Mouse (Mus musculus): Measurements from ENCODE around the gene Pkd1l3.
A peak's percentile ranks its signal among the peaks of the same experiment; 100 is the strongest.

The Pkd1l3 gene

DNA sequence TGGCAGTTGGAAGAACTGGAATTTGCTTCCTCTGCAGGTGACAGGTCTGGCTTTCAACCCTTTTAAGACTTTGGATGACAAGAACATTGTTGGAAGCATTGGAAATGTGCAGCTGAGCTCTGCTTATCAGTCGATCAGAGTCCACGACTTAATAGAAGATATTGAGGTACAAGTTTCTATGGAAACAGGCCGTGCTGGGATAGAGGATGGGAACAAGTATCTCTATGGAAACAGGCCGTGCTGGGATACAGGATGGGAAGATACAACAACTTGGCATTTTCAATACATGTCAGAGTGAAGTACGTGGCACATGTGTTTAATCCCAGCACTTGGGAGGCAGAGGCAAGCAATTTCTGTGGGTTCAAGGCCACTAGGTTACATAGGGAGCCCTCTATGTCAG lies 18.2 kb downstream of the Pkd1l3 start:
- DNase-seq (ENCODE audit: low spot score) = no peak

DNA sequence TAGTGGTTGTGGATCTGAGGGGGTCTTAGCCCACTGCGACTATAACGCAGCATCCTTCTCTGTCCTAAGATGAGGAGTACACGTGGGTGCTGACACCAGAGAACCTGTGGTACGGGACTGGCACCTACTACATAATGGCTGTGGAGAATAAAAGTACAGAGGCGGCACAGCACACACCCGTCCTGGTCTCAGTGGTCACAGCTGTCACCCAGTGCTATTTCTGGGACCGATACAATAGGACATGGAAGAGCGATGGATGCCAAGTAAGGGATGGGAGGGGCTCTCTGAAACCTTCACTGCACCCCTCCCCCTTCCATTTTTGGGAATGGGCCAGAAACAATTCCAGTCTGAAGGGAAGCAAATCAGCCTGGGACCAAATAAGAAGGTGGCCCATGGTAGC lies 20.8 kb downstream of the Pkd1l3 start:
- DNase-seq (ENCODE audit: low spot score) = no peak

- DNase-seq (ENCODE audit: low spot score) = no peak
Observed at GRCm38 (mm10) chr8:109638851-109639250, 24.5 kb downstream of the Pkd1l3 start.

DNA sequence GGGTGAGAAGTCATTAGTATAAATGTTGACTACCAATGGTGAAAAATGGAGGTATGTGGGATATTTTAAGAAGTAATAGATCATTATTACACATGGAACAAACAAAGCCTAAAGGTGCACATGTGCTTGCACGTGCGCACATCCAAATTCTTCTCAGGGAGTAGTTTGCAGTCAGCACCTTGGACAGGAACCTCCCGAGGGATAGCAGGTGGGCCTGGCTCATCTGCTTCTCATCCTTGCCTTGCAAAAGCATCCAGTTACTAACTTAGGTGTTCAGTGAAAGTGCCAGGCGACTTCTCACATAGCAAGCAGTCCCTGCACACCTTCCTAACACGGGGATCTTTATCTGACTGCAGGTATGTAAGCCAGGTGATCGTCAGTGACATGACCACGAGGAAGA lies 26.1 kb downstream of the Pkd1l3 start:
- DNase-seq (ENCODE audit: low spot score) = no peak

GRCm38 (mm10) chr8:109641236-109641635 lies 26.9 kb downstream of the Pkd1l3 start:
- DNase-seq (ENCODE audit: low spot score) = no peak

DNA sequence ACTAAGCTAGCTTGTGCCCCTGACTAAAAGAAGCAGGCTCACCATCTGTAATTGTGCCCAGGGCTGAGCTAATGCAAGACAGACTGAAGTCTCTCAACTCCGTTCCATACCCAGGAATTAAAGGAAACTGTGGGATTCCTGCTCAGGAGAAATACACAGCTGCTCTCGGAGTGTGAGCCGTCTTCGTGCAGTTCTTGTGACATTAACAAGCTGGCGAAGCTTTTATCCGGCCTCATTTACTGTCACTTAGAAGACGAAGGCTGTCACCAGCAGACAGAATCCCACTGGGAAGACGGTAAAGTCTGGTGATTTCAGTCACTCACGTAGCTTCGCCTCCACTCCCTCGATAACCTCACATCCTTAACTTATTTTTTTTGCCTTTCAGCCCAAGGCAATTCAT lies 33.0 kb downstream of the Pkd1l3 start:
- DNase-seq (ENCODE audit: low spot score) = no peak

GRCm38 (mm10) chr8:109648469-109648868 lies 34.2 kb downstream of the Pkd1l3 start:
- DNase-seq (ENCODE audit: low spot score) = no peak

DNA sequence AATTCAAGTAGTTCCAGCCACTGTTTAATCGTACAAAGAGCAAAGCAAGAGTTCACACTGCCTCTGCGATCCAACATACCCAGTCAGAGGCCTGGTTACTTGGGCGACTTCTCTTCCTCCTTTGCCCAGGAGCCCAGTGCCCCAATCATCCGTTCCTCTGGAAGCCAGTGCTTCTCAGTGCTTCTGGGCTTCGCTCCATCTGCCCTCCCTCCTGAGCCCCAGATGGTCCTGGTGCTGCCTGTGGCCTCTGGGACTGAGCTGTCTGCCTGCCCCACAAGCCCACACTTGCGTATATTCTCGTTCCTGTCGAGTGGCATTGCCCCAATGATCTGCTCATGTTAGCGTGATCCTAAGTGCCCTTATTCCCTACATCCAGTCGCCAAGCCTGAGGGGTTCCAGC lies 36.5 kb downstream of the Pkd1l3 start:
- DNase-seq (ENCODE audit: low spot score) = no peak

DNA sequence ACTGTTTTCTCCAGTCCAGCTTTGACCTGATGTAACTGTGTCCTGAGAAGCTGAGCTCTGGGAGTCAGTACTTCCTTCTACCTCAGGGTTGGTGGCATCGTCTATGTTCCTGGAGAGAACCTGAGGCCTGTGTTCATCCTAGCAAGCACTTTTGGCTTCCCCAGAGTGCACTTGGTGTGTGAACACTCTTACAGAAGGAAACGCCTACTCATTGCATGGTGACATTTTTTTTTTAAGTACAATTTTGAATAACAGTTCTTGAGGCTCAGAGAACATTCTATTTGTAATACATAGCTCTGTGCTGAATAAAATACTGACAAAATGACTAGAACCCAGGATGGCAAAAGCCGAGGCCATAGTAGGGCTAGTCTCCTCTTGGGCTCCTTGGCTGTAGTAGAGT lies 42.5 kb downstream of the Pkd1l3 start:
- DNase-seq (ENCODE audit: low spot score) = no peak

- no peak for DNase-seq (ENCODE audit: low spot score)
Observed at GRCm38 (mm10) chr8:109662328-109662727, 48.0 kb downstream of the Pkd1l3 start.

- DNase-seq (ENCODE audit: low spot score) = no peak
Observed at GRCm38 (mm10) chr8:109666616-109667015, 52.3 kb downstream of the Pkd1l3 start.

- no peak for DNase-seq (ENCODE audit: low spot score)
Observed at GRCm38 (mm10) chr8:109672656-109673055, 58.3 kb downstream of the Pkd1l3 start.

DNA sequence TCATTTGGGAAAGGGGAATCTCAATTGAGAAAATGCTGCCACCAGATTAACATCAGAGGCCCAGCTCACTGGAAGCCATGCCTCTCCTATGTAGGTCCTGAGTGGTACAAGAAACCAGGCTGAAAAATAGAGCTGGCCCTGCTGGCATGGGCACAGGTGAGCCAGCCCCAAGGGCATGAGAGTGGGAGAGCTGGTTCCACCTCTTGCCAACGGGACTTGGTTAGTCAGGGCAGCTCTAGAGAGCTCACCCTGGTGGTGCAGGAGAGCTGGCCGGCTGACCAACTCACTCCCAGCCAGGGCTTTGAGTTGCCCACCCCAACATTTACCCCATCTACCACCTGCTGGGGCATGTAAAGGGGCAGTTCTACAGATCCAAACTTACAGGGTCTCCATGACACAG lies 59.3 kb downstream of the Pkd1l3 start:
- no peak for DNase-seq (ENCODE audit: low spot score)

DNA sequence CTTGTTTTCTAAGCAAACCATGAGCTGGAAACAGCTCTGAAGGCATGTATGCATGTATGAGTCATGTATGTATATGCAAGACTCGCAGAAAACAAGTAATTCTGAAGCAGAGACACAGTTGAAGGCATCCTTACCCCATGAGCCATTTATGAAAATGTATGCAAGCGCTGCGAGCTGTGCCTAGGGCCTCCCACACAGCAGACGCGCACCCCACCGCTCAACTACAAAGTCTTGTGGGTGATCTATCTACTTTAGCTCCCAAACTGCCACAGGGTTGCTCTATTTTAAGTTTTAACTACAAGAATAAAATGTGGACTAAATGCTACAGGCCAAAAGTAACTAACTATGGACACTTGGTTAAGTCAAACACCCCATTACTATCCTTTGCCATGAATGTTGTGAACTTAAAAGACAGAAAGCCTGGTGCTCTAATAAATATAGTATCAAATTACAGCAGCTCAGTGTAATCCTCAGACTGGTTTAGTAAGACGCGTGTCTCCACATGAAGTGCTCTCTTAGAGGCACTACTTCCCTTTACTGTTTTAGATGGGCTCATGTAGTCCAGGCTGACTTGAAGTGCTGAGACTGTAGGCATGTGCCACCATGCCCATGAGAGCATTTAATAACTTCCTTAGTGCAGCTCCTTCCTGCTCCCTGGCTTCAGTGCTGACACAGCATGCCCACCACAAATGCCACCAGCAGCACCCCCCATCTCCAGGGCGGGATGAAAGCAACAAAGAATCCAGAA lies 61.8 kb downstream of the Pkd1l3 start:
- no peak for DNase-seq (ENCODE audit: low spot score)

- no peak for DNase-seq (ENCODE audit: low spot score)
Observed at GRCm38 (mm10) chr8:109681535-109681934, 67.2 kb downstream of the Pkd1l3 start.

GRCm38 (mm10) chr8:109682120-109682519 lies 67.8 kb downstream of the Pkd1l3 start:
- DNase-seq (ENCODE audit: low spot score) = no peak

DNA sequence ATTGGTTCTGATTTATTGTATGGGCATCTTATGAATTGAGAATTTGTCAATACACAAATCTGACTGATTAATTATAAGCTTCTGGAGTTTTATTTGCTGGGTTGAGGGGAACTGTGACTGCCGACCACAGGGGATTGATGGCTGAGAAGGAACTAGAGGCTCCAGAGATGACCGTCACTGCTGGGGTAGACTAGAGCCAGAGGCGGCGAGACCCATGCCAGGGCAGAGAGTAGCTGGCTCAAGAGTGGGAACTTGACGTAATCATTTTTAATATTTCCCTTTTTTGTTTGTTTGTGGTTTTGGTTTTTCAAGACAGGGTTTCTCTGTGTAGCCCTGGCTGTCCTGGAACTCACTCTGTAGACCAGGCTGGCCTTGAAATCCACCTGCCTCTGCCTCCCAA lies 72.9 kb downstream of the Pkd1l3 start:
- DNase-seq (ENCODE audit: low spot score) = no peak

- no peak for DNase-seq (ENCODE audit: low spot score)
Observed at GRCm38 (mm10) chr8:109691769-109692168, 77.5 kb downstream of the Pkd1l3 start.

DNA sequence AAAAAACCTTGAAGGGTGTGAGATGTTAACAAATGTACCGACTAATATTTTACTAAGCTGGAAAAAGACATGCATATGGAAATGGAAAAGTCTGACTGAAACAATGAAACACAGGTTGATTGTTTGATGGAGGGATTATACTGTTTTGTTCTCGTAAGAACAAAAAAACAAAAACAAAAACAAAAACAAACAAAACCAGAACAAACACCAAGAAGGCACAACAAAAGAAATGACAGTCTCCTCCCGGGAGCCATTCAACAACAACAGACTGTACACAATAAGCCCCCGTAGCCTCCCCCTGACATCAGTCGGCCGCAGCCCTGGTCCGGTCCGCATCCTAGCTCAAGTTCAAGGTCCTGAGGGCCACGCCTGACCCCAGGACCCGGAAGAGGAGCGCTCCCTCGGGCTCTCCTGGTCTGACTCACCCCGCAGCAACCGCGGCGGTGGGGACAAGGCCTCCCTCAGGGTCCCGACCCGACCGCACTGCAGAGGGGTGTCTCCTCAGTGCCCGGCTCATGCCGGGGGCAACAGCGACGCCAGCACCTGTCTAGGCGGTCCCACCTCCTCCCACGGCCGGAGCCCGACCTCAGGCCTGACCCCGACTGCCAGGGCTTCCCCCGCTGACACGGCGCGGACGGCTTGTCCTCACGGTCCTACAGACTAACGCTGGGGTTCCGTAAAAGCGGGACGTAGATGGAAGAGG lies 78.3 kb downstream of the Pkd1l3 start:
- no peak for DNase-seq (ENCODE audit: low spot score)

DNA sequence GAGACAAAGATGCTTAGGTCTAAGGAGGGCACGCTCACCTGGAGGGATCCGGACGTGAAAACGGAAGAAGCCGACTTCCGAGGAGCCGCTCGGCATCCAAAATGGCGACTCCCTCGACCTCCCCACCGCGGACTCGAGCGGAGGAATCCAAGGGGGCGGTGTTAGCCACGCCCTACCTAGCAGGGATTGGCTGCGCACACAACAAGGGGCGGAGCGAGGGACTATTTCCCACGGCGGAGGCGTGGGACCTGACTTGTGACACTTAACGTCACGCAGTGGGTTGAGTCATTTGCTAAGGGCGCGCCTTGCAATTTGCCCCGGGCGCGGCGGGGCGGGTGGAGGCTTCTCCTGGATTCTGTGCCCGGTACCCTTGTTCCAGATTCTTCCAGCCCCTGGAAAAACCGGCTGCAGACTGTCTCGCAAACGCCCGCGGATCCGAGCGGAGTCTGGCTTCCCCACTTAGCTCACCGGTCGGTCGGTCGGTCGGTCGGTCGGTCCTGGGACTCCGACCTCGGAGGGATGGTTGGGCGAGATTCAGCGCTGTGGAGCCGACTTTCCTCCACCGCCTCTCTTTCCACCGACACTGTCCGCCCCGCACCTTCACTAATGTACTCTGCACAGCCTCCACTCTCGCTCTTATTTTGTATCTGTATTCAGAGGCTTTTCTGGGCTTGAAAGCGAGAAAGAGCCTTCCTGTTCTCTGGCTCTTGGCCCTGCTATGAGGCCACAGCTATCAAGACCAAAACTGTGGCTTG lies 79.0 kb downstream of the Pkd1l3 start, which contains the start of gene Ist1:
Gene Ist1 (minus strand): TSS at position 115 of the 755 bp plus-strand sequence.
- peak; percentile 93 for DNase-seq (ENCODE audit: low spot score)

DNA sequence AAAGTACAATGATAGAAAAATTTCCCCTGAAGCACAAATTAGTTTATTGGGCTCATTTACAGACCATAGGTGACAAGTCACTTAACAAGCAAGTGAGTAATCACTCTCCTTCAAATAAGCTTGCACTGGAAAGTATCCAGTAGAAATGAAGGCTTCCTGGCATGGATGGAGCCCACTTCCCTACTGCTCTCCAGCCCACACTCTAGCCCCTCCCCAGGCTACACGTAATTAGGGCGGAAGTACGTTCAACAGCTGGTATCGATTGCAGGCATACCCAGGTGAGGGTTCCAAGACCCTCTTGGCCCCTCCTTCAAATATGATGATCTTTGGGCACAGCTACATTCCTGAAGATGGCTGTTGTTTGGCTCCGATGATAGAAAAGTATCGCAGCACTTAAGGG lies 79.8 kb downstream of the Pkd1l3 start:
- no peak for DNase-seq (ENCODE audit: low spot score)

- no peak for DNase-seq (ENCODE audit: low spot score)
Observed at GRCm38 (mm10) chr8:109697754-109698153, 83.4 kb downstream of the Pkd1l3 start.

DNA sequence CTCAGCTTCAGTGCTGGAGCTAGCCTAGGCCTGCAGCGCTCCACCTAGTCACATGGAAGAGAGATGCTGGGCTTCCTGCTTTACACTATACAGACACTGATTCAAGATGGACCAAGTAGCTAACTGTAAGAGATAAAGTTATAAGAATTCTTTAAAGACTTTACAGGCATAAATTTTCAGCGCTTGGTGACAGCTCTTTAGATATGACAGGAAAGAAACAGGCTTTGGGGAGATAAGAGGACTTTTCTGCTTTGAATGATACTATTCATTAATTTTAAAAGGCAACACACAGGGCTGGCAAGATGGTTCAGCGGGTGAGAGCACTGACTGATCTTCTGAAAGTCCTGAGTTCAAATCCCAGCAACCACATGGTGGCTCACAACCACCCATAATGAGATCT lies 84.2 kb downstream of the Pkd1l3 start:
- no peak for DNase-seq (ENCODE audit: low spot score)
